Mouse (Mus musculus): ENCODE measurements around the gene Ltbp1.

DNA sequence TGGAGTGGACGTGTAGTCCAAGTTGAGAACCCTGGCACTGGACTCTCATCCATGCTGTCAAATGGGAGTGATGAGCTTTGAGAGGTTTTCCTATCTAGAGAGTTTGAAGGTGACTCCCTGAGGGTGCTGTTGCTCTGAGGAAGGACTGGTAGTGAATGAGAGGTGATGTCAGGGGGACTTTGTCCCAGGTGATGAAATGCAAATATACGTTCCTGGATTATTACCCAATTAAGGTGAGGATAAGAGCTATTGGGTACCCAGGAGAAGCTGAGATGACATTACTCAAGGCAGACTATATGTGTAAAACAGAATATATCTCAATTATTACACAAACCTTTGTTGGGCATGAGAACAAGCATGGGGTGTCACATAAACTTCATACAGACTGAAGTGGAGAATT lies 193.4 kb downstream of the Ltbp1 start:
- TF ChIP-seq POLR2AphosphoS2 (IDR thresholded peaks at IDR 0.05; ENCODE audit: low read depth, low read length) (no peak), POLR2A (IDR thresholded peaks at IDR 0.05; ENCODE audit: low read depth, low read length) (no peak), USF1 (IDR thresholded peaks at IDR 0.05; ENCODE audit: low read depth, low read length) (no peak), CTCF (conservative IDR thresholded peaks at IDR 0.05 in 1 of 2, IDR thresholded peaks at IDR 0.05 in 1 of 2; ENCODE audit: low read depth in 2 of 2, low read length in 2 of 2) (no peak), EP300 (IDR thresholded peaks at IDR 0.05; ENCODE audit: low read length) (no peak)

All from CH12.LX (cell line).